Mouse (Mus musculus) heart, postnatal 10 days (tissue): ENCODE measurements around the gene 1110051M20Rik. TPM values are rescaled to one million over a fixed set of nuclear protein-coding genes. Genes with fewer than 3 reads are reported as not detected.

Source experiments
- DNase-seq, 2 experiments: peaks; one replicate each; pipeline ENCODE4 v3.0.0; 2021
- intact Hi-C: fragments of 180-260 bp; cut with DNase I; formaldehyde crosslinking; loops from one replicate; pipeline ENCODE4 v1.15.1; 2025
- total RNA-seq, 2 experiments: library from RNA; stranded (reverse); gene quantifications; 2 replicates each; pipeline ENCODE4 v1.2.3; 2021

The 1110051M20Rik gene
- total RNA-seq, 2 experiments from 2014 or later: 9.5 to 12.9 TPM

DNA sequence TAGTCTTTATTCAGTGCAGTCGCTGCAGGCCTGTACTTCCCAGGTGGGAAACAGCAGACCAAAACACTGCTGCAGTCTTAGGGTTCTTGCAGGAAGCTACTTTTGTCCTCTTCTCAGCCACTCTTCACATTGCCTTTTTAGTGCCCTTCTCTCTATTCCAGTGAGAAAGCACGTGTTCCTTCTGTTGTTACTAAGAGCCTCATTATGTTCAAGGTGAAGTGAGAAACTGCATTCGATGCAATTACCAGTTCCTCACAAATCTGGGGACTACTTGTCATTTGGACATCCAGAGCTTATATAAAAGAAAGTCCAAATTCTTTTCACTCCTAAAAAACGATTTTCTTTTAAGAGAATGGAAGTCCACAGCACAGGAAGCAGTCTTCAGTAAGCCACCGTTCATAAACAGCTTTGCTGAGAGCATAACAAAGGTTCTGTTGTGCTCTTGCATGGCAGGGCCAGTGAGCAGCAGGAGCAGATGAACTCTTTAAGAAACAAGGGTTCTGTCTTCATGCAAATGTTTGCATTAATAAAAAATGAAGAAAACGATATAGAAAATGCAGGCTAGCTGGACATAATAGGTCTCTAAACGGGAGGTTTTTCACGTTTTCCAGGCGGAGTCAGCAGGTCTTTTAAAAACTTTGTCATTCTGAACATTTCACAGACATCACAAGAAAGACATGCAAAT, 14.4 kb downstream of the 1110051M20Rik start:
- no peak for DNase-seq
- intact Hi-C loops: no loop called here

DNA sequence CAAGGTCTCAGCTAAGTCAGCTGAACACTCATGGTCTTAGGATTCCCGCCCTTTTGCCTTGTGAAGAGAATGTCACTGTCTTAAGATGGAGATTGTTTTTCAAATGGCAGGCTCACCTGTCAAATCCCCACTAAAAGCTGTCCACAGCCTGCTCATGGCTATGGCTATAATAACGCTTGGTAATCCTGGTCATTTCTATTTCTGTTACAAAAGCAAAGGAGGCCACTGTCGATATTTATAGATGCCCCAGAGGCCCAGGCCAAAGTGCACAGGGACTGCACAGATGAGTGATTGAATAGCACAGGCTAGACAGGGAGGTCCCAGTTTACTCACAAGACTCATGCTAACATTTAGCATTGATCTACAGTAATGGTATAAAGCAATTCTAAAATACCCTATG, 15.4 kb downstream of the 1110051M20Rik start:
- intact Hi-C loops: no loop called here
- no peak for DNase-seq

DNA sequence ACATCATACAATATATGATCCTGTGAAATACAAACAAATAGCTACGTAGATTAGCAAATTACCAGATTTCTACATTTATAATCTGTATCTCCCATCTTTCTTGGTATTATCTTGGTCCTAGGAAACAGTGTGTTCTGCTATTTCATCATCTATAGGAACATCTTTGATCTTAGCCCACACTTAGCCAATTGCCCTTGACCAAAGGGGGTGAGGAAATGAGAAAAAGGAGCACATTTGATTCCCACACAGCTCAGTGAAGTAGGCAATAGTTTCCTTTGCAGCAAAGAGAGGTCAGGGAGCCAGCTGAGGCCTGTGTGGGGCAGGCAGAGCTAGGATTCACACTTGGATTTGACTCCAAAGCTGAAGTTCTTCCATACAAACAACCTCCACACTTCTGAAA, 18.2 kb downstream of the 1110051M20Rik start:
- DNase-seq: no peak
- intact Hi-C loops: no loop called here

DNA sequence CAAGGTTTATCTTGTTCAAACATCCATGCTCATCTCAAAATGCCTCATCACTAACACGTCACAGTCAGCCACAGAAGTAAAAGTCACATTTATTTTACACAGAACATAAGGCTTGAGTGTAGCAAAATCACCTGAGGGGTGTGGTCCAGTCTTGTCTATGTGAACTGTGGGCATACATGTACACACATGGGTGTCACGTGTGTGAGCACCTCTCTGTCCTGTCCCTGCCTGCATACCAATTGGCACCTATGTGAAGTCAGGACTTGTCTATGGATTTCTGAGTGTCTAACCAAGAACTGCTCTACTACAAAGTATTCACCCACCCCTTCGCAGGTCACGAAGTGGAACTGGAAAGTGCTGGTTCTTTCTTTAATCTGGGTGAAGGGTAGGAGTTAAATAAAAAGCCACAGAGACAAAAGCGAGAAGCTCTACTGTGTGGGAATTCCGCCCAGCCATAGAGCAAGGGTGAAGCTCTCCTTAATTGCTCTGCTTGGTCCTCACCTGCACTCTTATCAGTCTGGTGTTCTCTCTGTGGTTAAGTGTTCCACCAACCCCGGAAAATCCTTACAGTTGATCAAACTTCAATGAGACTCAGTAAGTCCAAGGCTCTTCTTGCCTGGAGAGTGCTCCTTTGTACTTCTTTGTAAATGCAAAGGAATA, 20.3 kb downstream of the 1110051M20Rik start:
- DNase-seq: no peak
- intact Hi-C loops: no loop called here

DNA sequence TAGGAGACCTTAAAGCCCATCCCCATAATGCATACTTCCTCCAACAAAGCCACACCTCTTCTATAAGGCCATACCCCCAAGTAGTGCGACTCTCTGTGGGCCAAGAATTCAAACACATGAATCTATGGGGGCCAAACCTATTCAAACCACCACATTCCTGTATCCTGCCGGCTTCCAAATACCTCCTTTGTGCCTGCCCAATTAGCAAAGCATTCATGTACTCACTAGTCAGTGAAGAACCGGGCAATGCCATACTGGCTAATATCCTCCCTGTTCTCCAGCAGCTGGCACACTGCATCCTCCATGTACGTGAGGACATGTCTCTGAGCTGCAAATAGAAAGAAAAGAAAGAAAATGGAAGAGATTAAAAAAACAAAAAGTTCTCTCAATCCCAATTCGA, 22.9 kb downstream of the 1110051M20Rik start:
- no peak for DNase-seq
- intact Hi-C loops: no loop called here

DNA sequence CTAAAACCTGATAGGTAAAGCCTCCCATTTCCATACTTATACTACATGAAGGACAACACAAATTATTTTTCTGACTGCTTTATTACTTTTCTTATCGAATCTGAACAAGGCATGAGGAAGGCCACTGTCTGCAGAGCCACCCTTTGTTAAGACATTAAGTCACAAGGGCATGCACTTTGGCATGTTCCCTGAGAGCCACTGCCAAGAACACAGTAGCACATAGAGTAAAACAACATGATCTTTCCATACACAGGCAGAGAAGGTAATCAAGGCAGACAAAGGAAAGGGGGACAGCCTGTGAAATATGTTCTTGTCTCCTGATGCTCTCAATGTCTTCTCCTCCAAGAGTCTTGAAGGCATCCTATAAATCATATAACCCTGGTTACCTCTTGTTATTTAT, 30.7 kb downstream of the 1110051M20Rik start:
- intact Hi-C loops: no loop called here

DNA sequence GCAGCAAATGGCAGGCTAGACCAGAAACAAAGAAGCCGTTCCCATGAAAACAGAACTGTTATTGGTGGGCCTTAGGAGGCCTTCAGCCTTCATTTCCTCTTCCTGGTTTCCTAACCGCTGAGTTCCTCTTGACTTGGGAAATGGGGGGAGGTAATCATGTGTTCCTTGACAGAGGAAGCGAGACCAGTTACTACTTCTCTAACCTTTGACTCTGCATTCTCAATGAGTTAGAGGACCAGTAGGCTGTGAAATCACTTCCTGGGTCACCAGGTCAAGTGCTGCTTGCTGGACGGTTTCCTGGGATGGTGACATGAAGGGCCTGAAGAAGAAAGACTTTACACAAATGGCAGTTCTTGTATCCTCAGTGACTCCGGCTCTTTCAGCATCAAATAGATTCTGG, 32.1 kb downstream of the 1110051M20Rik start:
- peak; percentile 14 to 27 for DNase-seq
- intact Hi-C loops: no loop called here

More for the DNA sequence above, 30.7 kb downstream of the 1110051M20Rik start:
- peak in 1 of 2 experiments; percentile 12 for DNase-seq

DNA sequence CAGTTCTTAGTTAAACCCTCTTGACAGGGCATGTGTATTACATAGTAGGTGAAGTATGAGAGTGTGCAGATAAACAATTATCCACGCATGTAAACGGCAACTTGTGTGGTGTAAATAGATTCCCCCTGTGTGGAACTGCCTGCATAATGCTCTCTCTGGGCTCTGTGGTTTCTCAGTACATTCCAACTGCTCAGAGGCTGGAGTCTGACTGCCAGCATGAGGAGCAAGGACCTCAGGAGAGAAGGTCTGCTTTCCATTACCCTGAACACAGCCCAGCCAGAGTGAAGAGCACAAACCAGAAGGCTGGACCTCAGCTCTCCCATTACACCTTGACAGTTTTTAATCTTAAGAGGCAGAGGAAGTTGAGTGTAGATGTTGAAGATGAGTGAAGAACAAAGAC, 33.0 kb downstream of the 1110051M20Rik start:
- intact Hi-C loops: no loop called here
- no peak for DNase-seq

DNA sequence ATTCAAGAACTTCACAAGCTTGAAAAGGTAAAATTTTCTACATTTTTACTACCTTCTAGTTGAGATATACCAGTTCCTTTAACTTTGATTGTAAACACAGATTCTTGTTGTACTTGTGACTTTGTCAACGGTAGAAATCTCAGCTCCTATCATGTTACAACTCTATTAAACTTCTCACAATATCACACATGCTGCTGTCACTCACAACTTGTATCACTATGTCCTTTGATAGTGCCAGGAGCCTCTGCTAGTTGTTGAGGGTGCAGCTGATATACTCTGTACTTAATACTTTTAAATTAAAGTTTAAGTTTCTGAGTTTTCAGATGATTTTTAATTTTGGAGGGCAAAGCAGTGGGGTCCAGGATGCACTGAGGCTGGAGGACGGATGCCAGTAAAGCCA, 36.5 kb downstream of the 1110051M20Rik start:
- DNase-seq: no peak
- intact Hi-C loops: no loop called here

DNA sequence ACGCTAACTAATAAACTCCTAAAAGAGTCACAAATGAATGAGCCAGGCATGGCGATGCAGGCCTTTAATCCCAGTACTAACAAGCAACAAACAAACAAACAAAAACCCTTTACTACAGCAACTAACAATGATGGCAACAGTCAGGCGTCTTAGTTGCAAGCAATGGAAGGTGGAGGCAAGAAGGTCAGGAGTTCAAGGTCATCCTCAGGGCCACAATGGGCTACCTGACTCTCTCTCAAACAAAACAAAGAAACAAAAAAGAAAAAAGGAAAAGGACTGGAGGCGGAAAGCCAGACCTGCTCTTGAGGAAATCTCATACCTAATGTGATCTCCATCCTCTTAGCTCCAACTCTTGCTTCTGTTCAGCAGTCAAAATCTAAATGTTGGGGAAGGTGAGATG, 39.4 kb downstream of the 1110051M20Rik start:
- intact Hi-C loops: no loop called here
- DNase-seq: no peak

DNA sequence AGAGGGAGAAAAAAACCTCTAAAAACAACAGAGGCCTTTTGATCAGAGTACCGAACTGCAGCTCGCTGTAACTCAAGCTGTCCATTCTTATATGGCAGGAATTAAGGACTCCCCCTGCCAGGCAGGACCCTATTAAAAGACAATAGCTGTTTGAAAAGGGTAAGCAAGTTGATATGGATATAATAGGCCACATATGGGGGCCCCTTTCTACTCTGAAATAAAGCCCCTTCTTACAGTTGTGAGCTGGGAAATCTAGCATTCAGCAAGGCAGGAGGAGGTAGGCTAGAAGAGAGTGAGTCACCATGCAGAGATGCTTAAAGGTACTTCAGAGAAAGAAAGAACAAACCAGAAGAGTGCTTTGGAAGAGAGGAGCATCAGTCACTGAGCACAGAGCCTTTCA, 44.8 kb downstream of the 1110051M20Rik start:
- intact Hi-C loops: no loop called here
- DNase-seq: no peak

DNA sequence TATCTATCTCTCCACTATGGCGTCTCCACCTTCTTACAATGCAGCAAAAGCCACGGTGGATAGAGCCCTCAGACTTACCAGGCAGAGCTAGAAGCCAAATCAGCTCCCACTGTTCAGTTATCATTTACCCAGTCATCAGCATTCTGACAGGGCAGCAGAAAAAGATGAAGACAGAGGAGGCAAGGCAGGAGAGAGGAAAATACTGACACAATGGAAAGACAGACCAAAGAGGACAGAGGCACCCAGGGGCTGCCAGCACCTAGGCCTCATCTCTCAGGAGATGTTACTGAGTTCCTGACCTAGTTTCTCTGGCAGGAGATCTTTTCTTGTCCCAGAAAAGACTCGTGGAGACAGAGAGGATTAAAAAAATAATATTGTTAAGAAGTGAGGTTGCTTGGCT, 45.3 kb downstream of the 1110051M20Rik start:
- intact Hi-C loops: no loop called here

DNA sequence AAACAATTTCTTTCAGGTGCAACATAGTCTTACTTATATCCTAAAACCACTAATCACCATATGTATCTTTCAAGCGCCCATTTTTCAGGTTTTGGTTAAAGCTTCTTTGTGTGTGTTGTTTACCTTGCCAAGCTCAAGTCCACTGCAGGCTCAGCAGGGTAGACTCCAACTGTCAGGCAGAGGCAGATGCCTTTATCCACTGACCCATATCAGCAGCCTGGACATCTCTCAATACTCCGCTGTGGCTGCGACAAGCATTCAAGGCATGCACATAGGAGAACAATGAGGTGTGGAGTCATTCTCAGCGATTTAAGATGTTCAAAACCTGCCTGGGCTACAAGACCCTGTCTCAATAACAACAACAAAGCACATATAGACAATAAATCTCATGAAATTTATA, 50.4 kb downstream of the 1110051M20Rik start:
- DNase-seq: no peak
- intact Hi-C loops: no loop called here

More for the DNA sequence above, 45.3 kb downstream of the 1110051M20Rik start:
- DNase-seq: no peak

DNA sequence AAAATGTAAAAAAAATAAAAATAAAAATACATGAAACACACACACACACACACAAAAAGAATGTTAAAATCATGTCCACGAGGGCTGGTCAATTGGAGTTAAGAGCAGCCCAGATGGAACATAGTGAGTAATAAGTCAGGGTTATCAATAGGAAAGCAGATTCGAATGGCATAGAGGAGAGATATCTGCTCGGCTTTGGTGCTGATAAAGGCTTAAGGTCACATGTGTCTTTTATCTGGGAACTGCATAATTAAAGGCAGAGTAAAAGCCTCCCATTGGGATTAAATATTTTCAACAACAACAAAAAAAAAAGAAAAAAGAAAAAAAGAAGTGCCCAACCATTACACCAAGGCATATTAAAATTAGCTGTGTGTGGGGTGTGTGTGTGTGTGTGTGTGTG, 55.8 kb downstream of the 1110051M20Rik start:
- intact Hi-C loops: no loop called here
- DNase-seq: no peak

DNA sequence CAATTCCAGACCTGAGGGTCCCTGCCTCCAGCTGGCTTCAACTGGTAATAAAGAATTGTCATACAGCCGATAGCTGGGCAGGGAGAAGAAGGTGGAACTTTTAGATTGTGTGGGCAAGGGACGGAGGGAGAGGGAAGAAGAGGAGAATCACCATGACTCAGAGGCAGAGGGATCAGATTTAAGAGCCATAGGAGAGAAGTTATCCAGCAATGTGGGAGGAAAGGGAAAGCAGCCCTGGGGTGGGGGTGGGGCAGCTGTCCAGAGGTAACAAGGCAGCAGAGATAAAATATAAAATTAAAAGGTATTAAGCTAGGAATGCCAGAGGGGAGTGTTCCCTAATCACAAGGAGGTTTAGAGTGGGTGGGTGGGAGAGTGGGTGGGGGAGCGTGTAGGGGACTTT, 56.2 kb downstream of the 1110051M20Rik start:
- intact Hi-C loops: no loop called here
- no peak for DNase-seq

DNA sequence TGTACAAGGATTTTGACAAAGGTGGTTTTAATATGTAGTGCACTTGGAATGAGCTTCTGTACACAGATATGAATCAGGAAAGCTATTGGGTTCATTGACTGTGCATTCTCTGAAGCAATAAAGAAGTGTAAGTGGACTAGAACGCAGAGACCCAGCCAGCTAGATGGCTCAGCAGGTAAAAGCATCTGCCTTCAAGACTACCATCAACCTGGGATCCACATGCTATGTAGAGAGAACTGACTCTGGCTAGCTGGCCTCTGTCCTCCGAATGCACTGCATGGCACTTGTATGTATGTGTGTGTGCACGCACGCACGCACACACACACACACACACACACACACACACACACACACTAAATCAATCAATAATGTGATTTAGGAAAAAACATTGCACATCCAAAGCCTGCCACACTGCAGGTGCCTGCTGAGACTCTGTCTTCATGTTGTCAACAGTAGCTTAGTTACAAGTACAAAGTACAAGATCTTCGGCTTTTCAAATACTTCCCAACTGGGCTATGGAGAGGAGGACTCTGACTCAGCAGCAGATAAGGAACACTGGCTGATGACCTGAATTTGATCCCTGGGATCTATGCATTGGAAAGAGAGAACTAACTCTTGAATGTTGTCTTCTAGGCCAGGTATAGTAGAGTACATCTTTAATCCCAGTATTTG, 57.1 kb downstream of the 1110051M20Rik start:
- no peak for DNase-seq
- intact Hi-C loops: no loop called here

DNA sequence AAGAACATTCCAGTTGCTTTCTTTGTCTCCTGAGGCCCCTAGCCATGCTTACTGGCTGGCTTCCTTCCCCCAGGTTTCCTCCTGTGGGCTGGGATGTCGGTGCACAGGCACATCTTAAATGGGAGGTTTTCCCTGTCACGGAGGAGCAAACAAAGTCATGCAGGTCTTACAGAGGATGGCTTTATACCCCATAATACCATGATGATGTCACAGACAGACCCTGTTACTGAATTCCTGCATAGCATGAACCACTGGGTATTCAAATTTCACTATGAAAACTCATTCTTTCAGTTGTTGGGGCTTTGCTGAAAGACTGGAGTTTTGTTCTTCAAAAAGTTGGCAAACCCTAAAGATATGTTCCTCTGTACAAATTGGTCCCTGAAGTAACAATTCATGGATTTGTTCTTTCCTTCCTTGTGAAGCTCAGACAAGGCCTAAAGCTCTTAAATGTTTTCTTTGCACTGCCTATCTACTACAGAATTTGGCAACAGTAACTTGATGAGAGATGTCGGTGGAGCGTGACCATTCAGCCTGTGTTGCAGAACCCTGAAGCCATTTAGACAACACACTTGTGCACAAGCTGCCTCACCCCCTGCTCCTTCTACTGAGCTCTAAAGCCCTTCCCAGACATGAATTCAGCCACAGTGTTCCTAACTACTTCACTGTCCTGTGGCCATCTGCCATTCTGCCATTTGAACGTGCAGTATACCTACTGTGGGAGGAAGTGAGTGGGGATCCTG, 57.8 kb downstream of the 1110051M20Rik start:
- DNase-seq: no peak
- intact Hi-C loops: no loop called here

DNA sequence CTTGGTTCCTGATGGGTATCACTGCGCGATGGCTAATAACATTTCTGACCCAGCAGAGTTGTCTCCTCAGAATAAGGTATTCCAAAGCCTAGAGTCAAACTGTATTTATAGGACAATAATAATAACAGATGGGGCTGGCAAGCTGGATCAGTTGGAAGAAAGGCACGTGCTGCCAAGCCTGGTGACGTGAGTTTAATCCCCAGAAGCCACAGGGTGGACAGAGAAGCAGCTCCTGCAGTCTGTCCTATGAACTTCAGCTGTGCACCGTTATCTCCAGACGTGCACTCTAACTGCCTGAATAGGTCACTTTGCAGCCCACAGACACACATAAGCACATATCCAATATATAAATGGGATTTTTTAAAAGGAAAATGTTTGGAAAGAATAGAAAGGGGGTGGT, 61.2 kb downstream of the 1110051M20Rik start:
- no peak for DNase-seq
- intact Hi-C loops: no loop called here

DNA sequence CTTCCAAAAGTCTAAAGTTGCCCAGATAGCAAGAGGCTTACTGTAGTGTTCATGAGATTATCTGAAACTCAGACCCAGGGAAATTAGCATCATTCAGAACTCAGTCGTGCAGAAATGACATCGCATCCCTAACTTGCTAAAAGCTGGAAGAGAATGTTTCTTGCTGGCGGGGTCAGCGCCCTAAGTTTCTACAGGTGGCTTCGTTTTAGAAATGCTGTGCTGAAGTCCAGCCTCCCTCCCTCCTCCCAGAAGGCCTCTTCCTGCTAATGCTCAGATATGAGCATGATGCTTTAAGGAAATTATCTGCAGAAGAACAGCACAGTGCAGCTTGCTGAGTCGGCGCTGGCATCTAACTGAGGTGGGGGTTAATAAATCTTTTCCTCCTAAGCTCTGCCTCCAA, 67.5 kb downstream of the 1110051M20Rik start:
- DNase-seq: no peak
- intact Hi-C loops: no loop called here

DNA sequence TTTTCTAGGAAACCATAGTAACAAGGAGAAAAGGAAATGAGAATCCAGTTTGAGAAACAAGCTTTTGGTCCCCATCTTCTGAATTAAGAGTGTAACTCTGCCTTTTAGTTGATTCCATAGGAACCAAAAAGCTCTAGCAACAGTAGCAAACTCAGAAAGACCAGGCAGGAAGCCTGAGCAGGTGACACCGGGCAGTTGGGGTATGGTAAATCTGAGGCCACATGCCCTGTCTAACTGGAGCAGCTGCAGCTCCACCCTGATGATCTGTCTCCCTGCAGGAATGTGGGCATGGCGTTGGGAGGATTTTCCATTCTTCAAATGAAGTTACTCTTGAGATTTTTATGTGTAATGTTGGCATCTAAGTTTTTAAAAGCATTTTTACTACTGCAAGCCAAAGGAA, 74.2 kb downstream of the 1110051M20Rik start:
- DNase-seq: no peak
- intact Hi-C loops: no loop called here

DNA sequence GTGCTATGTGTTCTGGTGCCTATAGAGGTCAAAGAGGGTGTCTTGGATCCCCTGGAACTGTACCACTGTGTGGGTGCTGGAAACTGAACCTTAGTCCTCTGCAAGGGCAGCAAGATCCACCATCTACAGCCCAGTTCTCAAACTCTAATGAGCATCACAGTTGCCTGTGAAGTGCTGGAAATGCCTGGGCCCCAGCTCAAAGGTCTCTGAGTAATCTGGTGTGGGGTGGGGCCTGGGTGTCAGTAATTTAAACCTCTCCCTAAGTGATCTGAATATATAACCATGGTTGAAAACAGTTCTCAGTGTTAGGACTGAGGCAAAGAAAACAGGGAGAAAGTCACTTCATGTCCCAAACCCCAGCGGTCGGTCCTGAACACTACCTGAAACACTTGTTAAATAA, 81.2 kb downstream of the 1110051M20Rik start:
- intact Hi-C loops: no loop called here
- DNase-seq: no peak
